Mouse (Mus musculus) forebrain, embryonic 16.5 days (tissue): ENCODE measurements at regions not wholly inside any gene's neighbourhood (a gene's known extent, or its start where the extent isn't known, plus 50 kb on each side); places are given as distances from the start of the nearest gene placed in this dataset.

Experiments used
- ATAC-seq: fragments of 200-750 bp; cut with Nextera tagmentation; 2 replicates; pipeline ENCODE4 v1.8.0; 2017; ENCODE audit warnings: mild to moderate bottlenecking, moderate library complexity
- H3K27ac ChIP-seq: fragments of 300-500 bp; sonication (generic); 2 replicates; pipeline ENCODE4 v1.5.1; 2014; ENCODE audit warnings: low read length, control low read depth
- H3K27me3 ChIP-seq: fragments of 300-500 bp; sonication (generic); replicated peaks from 2 replicates; pipeline ENCODE4 v1.6.1; 2014; ENCODE audit warnings: low read length; ENCODE audit not compliant: control insufficient read depth, insufficient read depth
- H3K36me3 ChIP-seq: fragments of 300-500 bp; sonication (generic); 2 replicates; pipeline ENCODE4 v1.6.1; 2014; ENCODE audit not compliant: control insufficient read depth, insufficient read depth
- H3K4me1 ChIP-seq: fragments of 300-500 bp; sonication (generic); replicated peaks from 2 replicates; pipeline ENCODE4 v1.6.1; 2014; ENCODE audit warnings: low read length; ENCODE audit not compliant: control insufficient read depth, insufficient read depth
- H3K4me2 ChIP-seq: fragments of 300-500 bp; sonication (generic); 2 replicates; pipeline ENCODE4 v1.6.1; 2014; ENCODE audit warnings: mild to moderate bottlenecking, low read length, control low read depth
- H3K4me3 ChIP-seq: fragments of 300-500 bp; sonication (generic); replicated peaks from 2 replicates; pipeline ENCODE4 v1.5.1; 2014; ENCODE audit warnings: mild to moderate bottlenecking, low read length, control low read depth
- H3K9ac ChIP-seq: fragments of 300-500 bp; sonication (generic); replicated peaks from 2 replicates; pipeline ENCODE4 v1.6.1; 2014; ENCODE audit warnings: low read depth, low read length, control low read depth
- H3K9me3 ChIP-seq: fragments of 300-500 bp; sonication (generic); 2 replicates; pipeline ENCODE4 v1.6.1; 2016; ENCODE audit warnings: low read length; ENCODE audit not compliant: control insufficient read depth
- WGBS: fragments of 180-500 bp; shearing (Covaris S2); extraction: QIAGEN DNeasy Blood & Tissue Kit; methylation state at CpG from one replicate; pipeline ENCODE4 v1.1.7; 2014; 5-methylcytosine and 5-hydroxymethylcytosine counted together

GRCm38 (mm10) chr11:117036977-117037376, 78.0 kb upstream of the Sec14l1 start:
- no peak overlapping the region for H3K27ac ChIP-seq
- no peak overlapping the region for H3K4me2 ChIP-seq
- H3K9me3 ChIP-seq: no peaks in the 10 kb centered on the region
- H3K4me3 ChIP-seq: no peak overlapping the region
- no peak for ATAC-seq
- H3K9ac ChIP-seq: no peak overlapping the region
- no peaks in the 10 kb centered on the region for H3K27me3 ChIP-seq
- 91% methylated on average over 7 of the region's 7 CpGs for WGBS
- H3K36me3 ChIP-seq: no peaks in the 10 kb centered on the region
- H3K4me1 ChIP-seq: peaks cover 4% of the 10 kb centered on the region; the same call in 1 of the 2 replicates

- Histone ChIP-seq H3K27me3 (no peaks in the 10 kb centered on the region), H3K9me3 (no peaks in the 10 kb centered on the region), H3K4me1 (peaks cover 7% of the 10 kb centered on the region; the same call in 1 of the 2 replicates), H3K9ac (no peak overlapping the region), H3K36me3 (no peaks in the 10 kb centered on the region), H3K4me3 (no peak overlapping the region), H3K27ac (no peak overlapping the region), H3K4me2 (no peak overlapping the region)
- 38% methylated on average over 20 of the region's 20 CpGs for WGBS
- ATAC-seq: no peak
Observed at GRCm38 (mm10) chr11:117038282-117039106, 76.5 kb upstream of the Sec14l1 start.

- H3K36me3 ChIP-seq: no peaks in the 10 kb centered on the region
- H3K9me3 ChIP-seq: no peaks in the 10 kb centered on the region
- H3K9ac ChIP-seq: no peak overlapping the region
- no peak overlapping the region for H3K27ac ChIP-seq
- H3K27me3 ChIP-seq: no peaks in the 10 kb centered on the region
- ATAC-seq: no peak
- no peak overlapping the region for H3K4me3 ChIP-seq
- H3K4me1 ChIP-seq: peaks cover 8% of the 10 kb centered on the region; the same call in 1 of the 2 replicates
- no peak overlapping the region for H3K4me2 ChIP-seq
- WGBS: 6% methylated on average over 4 of the region's 4 CpGs
Observed at GRCm38 (mm10) chr11:117040829-117041228, 74.1 kb upstream of the Sec14l1 start.

DNA sequence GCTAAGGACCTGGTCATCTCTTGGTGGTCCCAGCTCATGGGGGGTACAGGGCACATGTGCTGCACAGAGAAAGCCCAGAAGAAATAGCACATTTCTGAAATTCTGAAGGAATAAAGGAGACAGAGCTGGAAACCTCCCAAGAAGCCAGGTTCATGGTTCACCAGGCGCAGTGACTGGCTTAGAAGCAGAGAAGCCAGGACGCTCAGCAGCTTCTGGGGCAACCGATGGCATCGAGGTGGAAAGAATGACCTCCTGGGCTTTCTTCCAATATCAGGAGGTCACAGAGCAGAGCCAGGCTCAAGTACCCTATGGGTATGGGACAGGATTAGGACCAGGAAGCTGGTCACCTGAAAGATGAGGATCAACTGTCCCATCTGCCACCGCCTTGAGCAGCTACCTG, 72.6 kb upstream of the Sec14l1 start:
- Histone ChIP-seq H3K9ac (no peak overlapping the region), H3K36me3 (no peaks in the 10 kb centered on the region), H3K4me2 (no peak overlapping the region), H3K27ac (no peak overlapping the region), H3K27me3 (no peaks in the 10 kb centered on the region), H3K4me1 (peaks cover 16% of the 10 kb centered on the region), H3K4me3 (no peak overlapping the region), H3K9me3 (no peaks in the 10 kb centered on the region)
- no peak for ATAC-seq
- 67% methylated on average over 5 of the region's 5 CpGs for WGBS

GRCm38 (mm10) chr11:117043524-117043923, 71.4 kb upstream of the Sec14l1 start:
- Histone ChIP-seq H3K9me3 (no peaks in the 10 kb centered on the region), H3K4me3 (no peak overlapping the region), H3K4me1 (peaks cover 23% of the 10 kb centered on the region), H3K4me2 (no peak overlapping the region), H3K36me3 (no peaks in the 10 kb centered on the region), H3K27me3 (no peaks in the 10 kb centered on the region), H3K9ac (peak overlapping the region; percentile 23; the same call in 1 of the 2 replicates), H3K27ac (no peak overlapping the region)
- peak; percentile 61; the same call in 1 of the 2 replicates for ATAC-seq
- WGBS: 9% methylated on average over 8 of the region's 8 CpGs

- H3K9ac ChIP-seq: no peak overlapping the region
- WGBS: 84% methylated on average over 1 of the region's 1 CpGs
- no peak overlapping the region for H3K27ac ChIP-seq
- no peak for ATAC-seq
- no peaks in the 10 kb centered on the region for H3K27me3 ChIP-seq
- no peak overlapping the region for H3K4me2 ChIP-seq
- no peak overlapping the region for H3K4me3 ChIP-seq
- H3K36me3 ChIP-seq: no peaks in the 10 kb centered on the region
- H3K9me3 ChIP-seq: no peaks in the 10 kb centered on the region
- H3K4me1 ChIP-seq: peaks cover 23% of the 10 kb centered on the region
Observed at GRCm38 (mm10) chr11:117044731-117045130, 70.2 kb upstream of the Sec14l1 start.

DNA sequence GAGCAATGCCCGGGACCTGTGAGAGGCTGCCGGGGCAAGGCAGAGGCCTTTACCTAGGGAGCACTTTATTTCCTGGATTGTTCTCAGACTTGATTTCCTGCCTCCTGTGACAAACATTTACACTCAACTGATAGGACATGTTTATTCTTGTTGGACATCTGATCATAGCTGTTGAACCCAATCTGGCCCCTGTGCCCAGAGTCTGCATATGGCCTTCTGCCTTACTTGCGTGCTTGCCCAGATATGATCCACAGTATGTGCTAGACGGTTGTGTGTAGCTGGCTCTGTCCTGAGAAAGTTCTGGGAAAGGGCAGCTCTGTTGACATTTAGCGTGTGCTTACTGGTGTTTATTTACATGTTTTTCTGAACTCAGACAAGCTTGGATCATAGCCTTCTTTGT, 68.3 kb upstream of the Sec14l1 start:
- Histone ChIP-seq H3K27me3 (no peaks in the 10 kb centered on the region), H3K9ac (no peak overlapping the region), H3K9me3 (no peaks in the 10 kb centered on the region), H3K4me2 (no peak overlapping the region), H3K27ac (peak overlapping the region; percentile 68), H3K4me3 (no peak overlapping the region), H3K4me1 (peaks cover 19% of the 10 kb centered on the region), H3K36me3 (no peaks in the 10 kb centered on the region)
- WGBS: 78% methylated on average over 5 of the region's 5 CpGs
- no peak for ATAC-seq

DNA sequence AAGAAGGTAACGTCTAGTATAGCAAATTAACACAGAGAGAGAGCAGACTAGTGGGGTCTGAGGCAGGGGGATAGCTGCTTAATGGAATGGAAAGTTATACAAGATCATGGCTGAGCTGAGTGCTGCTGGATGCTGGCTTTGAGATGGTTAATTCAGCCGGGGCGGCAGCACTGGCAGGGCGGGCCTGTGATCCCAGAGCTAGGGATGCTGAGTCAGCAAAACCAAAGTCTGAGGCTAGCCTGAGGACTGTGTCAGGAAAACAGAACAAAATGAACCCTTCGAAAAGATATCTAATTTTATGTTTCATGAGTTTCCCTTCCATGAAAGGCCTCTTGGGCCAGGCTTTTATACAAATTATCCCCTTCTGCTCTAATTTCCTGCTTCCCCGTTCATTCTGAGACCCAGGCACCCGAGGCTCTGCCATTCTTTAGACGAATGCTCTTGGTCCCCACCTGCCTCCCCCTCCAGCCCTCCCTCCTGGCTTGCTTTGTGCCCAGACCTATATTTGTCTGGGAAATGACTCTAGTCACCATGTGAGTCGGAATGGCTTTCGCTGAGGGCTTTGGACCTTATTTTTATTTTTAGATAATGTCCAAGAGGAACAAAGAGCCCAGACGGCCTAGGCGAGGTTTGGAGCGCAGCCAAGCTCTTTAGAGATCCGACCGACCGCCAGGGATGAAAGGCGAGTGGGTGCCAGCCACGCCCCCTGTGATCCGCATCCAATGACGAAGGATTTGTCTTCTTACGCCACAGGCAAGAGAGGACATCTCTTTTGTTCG, 67.6 kb upstream of the Sec14l1 start:
- H3K27ac ChIP-seq: peak overlapping the region; percentile 68
- H3K9me3 ChIP-seq: no peaks in the 10 kb centered on the region
- no peak overlapping the region for H3K9ac ChIP-seq
- 0 out of 2 replicates have a peak overlapping the region, but pooled peaks have one; percentile 0 for H3K4me2 ChIP-seq
- WGBS: 4% methylated on average over 22 of the region's 22 CpGs
- H3K27me3 ChIP-seq: no peaks in the 10 kb centered on the region
- no peaks in the 10 kb centered on the region for H3K36me3 ChIP-seq
- H3K4me3 ChIP-seq: no peak overlapping the region
- H3K4me1 ChIP-seq: peaks cover 19% of the 10 kb centered on the region
- ATAC-seq: peak; percentile 64

GRCm38 (mm10) chr11:117048911-117049310, 66.1 kb upstream of the Sec14l1 start:
- no peaks in the 10 kb centered on the region for H3K36me3 ChIP-seq
- no peak overlapping the region for H3K27ac ChIP-seq
- no peak for ATAC-seq
- H3K4me3 ChIP-seq: no peak overlapping the region
- H3K9ac ChIP-seq: no peak overlapping the region
- no peaks in the 10 kb centered on the region for H3K9me3 ChIP-seq
- WGBS: 87% methylated on average over 3 of the region's 3 CpGs
- H3K4me2 ChIP-seq: no peak overlapping the region
- H3K4me1 ChIP-seq: peaks cover 15% of the 10 kb centered on the region
- no peaks in the 10 kb centered on the region for H3K27me3 ChIP-seq
